Mouse (Mus musculus): ENCODE data around the gene Fastk.

GRCm38 (mm10) chr5:24391864-24392263 is 53.2 kb downstream of the Fastk start, which contains the start of gene Atg9b:
- TF ChIP-seq POLR2A (IDR thresholded peaks at IDR 0.05; ENCODE audit: borderline replicate concordance, extremely low read depth, insufficient read depth, insufficient read length, poor library complexity, severe bottlenecking): no peak
- TF ChIP-seq CTCF (IDR thresholded peaks at IDR 0.05; ENCODE audit: borderline replicate concordance, extremely low read depth, insufficient read depth, insufficient read length): no peak
